Mouse (Mus musculus): ENCODE measurements around the gene Nsun5.

The Nsun5 gene

DNA sequence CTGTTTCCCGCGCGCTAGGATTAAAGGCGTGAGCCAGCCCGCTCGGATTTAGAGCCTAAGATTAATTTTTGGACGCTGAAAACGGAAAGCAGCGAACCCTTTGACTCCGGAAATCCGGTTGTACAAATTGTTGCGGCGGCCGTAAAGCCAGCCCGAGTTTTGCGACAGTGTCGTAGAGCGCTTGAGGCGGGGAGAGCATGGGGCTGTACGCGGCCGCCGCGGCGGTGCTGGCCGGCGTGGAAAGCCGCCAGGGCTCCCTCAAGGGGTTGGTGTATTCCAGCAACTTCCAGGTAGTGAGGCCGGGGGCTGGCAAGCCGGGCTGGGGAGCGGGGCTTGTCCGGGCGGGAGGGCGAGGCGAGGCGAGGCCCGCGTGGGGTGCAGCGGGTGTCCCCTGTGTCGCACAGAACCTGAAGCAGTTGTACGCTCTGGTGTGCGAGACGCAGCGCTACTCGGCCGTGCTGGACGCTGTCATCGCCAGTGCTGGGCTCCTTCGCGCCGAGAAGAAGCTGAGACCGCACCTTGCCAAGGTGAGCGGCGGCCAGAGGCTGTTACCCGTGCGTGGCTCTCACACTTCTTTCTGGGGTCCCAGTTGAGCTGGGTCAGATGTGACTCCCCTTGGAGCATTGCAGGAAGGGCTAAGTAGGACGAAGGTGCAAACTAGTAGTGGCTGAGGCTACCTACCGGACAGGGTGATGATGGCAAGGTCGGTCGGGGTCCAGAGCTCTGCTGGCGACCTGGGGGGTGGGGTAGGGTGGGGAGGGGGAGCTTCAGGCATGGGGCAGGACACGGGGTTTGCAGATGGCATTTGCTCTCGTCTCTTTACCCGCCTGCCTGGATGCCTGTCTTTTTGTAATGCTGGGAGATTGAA lies at the start of gene Nsun5:
Nsun5 (plus strand) TSS at position 167 of the 868 bp plus-strand sequence.
- in situ Hi-C loops (cut with MboI, MseI) = loop anchor here in 1 of 2 experiments (10.0 kb wide), 3 partner anchors 145 to 785 kb away; partner anchors contain the start of gene Rfc2

DNA sequence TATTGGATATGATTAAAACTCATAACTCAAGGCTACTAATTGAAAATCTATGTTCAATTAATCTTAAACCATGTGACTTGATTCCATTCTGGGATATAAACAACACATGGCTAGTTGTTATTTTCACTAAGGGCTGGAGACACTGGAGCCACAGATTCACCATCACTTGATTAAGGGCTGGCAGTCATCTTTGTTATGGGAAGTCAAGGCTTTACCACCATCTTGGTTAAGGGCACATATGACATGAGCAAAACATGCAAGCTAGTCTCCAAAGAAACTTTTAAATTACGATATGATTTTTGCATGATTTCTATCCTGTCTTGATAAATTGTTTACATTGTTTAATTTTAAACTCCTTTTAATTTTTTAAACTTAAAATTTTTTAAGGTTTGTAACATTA lies 47.6 kb upstream of the Nsun5 start:
- in situ Hi-C loops (cut with MboI, MseI) = no loop called here

DNA sequence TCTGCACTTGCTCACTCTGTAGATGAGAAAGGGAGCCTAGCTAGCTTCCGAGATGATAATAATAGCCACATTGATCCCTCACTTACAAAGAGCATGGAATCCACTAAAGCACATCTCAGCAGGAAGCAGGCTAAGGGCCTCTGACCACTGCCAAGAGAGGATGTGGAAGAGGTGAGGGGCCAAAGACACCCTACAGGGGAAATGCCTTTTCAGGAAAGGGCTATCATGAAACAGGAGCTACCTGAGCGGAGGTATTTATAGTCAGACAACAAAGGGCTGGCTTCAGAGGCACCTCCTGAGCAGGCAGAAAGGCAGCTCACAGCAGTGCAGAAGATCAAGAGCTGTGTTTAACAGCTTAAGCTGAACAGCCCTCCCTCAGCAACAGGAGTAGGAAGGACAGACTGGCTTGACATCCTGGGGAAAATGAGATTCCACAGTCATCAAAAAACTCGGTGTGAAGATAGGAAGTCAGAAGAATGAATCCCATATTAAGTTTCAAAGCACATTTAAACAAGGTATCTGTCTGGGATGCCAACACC lies 43.6 kb upstream of the Nsun5 start:
- in situ Hi-C loops (cut with MboI, MseI) = no loop called here

DNA sequence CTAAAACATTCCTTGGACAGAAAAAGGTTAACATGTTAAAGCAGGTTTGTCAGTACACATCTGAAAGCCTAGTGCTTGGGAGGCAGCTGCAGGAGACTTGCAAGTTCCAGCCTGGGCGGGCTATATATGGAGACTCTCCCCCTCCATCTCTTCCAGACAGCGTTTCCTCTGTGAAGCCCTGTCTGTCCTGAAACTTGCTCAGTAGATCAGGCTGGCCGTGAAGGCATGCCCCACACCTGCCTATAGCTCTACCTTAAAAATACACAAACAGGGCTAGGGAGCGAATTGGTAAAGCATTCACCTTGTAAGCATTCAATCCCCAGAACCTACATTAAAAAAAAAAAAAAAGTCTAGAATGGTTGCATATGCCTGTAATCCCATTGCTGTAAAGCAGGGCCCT lies 40.3 kb upstream of the Nsun5 start:
- in situ Hi-C loops (cut with MboI, MseI) = no loop called here

DNA sequence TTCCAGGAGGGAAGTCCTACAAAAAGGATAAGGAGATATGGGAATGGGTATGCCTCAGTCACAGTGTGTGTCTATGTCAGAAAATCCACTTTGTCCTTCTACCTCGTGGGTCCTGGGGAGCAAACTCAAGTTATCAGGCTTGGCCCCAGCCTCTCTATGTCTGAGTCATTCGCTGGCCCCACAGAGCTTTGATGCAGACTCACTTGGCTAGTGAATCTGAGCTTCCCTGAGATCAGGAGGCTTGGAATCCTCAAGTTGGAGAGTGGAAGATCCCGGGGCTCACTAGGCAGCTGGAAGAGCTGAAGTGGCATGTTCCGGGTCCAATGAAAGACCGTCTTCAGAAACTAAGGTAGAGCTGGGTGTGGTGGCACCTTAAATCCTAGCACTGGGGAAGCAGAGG lies 39.6 kb upstream of the Nsun5 start:
- in situ Hi-C loops (cut with MboI, MseI) = no loop called here

- in situ Hi-C loops (cut with MboI, MseI) = no loop called here
These were observed 38.6 kb upstream of the Nsun5 start for GRCm38 (mm10) chr5:135331161-135331560.

GRCm38 (mm10) chr5:135337575-135337974 lies 32.2 kb upstream of the Nsun5 start:
- in situ Hi-C loops (cut with MboI, MseI) = no loop called here

DNA sequence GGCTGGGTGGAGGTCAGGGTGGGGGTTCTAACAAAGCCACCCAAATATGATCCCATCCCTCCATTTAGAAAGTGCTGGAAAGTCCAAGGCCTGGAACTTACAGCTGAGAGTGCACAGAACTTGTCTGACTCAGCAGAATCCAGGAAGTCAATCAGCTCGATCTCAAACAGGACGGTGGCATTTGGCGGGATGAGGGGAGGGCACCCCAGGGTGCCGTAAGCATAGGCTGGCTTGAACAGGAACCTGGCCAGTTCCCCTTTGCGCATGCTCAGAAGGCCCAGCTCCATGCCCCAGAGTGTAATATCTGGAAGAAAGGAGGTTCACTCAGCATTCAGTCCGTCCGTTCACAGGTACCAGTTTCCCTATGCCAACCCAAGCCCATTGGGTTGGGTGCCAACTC lies 23.8 kb upstream of the Nsun5 start:
- in situ Hi-C loops (cut with MboI, MseI) = no loop called here

DNA sequence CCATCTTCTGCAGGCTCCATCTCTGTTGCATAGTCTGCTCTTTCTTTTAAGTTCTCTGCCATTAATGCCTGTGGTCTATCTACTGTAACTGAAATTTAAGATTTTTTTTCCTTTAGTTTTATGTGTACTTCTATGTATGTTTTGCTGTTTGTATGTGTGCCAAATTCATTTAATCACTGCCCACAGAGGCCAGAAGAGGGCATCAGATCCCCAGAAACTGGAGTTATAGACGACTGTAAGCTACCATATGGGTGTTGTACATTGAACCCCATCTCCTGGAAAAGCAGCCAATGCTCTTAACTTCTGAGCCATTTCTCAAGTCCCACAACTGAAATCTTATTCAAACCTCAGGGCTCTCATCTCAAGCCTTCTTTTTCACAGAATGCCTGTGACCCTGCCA lies 23.3 kb upstream of the Nsun5 start:
- in situ Hi-C loops (cut with MboI, MseI) = no loop called here

- in situ Hi-C loops (cut with MboI, MseI) = no loop called here
These were observed 22.2 kb upstream of the Nsun5 start for GRCm38 (mm10) chr5:135347511-135348011.

DNA sequence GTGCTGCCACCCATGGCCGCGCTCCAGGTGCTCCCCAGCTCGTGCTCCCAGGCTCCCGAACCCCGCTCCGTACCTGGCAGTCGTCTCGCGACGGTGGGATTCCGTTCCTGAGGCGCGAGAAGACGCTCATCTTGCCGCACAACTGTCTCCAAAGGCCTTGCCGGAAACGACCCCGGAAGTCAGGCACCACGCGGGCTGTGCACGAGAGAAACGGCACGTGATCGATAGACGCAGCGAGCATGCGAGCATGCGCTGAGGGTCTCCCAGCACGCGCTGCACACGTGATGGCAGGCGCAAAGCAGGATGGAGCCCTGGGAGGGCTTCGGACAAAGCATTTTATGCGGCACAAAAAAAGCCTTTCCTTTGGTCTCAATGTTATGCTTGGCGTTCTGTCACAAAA lies 19.9 kb upstream of the Nsun5 start, which contains the start of gene Fkbp6:
Fkbp6 (minus strand) TSS at position 183 of the 400 bp plus-strand sequence.
- in situ Hi-C loops (cut with MboI, MseI) = no loop called here

DNA sequence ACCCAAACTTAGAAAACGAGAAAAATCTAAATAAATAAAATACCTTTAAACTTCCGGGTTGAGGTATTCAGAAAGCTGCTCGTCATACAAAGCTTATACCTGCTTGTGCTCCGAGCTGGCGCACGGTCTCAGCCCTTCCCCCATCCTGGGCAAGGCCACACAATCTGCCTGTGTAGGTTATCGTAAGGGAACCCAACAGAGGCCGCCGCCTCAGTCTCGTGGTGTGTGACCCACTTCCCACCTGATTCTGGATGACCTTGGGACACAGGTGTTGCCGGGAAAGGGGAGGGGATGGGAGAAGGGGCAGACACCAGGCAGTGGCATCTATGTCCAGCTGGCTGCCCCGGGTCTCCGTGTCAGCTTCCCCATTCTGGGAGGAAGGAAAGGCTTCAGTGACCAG lies 18.1 kb upstream of the Nsun5 start:
- in situ Hi-C loops (cut with MboI, MseI) = no loop called here

DNA sequence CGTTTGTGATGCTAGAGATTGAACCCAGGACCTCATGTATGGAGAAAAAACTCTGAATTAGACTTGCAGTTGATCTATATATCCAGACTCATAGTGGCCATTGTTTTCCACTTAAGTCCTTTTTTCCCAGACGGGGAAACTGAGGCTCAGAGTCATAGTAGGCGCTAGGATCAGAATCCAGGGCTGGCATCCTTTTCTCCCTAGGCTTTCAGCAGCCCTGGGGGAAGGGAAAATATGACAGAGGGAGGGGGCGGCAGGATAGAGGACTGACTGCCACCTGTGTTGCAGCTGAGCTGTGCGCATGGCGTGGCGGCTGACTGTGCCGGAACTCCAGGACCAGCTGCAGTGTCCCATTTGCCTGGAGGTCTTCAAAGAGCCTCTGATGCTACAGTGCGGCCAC lies 16.8 kb upstream of the Nsun5 start, which contains the start of gene Trim50:
Trim50 (plus strand) TSS at position 301 of the 400 bp plus-strand sequence.
- in situ Hi-C loops (cut with MboI, MseI) = no loop called here

DNA sequence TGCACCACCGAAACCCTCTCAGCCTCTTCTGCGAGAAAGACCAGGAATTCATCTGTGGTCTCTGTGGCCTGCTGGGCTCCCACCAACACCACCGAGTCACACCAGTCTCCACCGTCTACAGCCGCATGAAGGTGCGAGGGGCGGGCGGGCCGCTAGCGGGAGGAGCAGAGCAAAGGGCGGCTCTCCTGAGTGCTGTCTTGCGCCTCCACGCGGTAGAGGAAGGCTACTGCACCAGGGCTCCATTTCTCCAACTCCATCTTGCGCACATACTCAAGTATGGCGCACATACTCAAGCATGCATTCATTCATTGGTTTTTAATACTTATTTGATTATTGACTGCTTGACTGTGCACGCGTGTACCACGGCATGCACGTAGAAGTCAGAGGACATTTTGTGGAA lies 16.2 kb upstream of the Nsun5 start:
- in situ Hi-C loops (cut with MboI, MseI) = no loop called here

DNA sequence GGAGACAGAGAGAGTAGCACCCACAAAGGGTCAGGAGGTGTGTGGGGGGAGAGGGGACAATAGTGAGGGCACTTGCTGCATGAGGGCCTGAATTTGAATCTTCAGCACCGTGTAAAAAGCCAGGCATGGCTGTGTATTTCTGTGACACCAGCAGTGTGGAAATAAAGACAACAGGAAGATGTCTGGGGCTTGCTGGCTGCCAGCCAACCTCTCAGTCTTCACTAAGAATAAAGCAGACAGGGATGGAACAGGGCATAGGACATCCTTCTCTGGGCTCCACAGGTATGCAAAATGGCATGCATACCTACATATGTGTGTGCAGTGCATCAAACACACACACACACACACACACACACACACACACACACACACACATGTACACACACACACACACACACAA lies 13.7 kb upstream of the Nsun5 start:
- in situ Hi-C loops (cut with MboI, MseI) = no loop called here

DNA sequence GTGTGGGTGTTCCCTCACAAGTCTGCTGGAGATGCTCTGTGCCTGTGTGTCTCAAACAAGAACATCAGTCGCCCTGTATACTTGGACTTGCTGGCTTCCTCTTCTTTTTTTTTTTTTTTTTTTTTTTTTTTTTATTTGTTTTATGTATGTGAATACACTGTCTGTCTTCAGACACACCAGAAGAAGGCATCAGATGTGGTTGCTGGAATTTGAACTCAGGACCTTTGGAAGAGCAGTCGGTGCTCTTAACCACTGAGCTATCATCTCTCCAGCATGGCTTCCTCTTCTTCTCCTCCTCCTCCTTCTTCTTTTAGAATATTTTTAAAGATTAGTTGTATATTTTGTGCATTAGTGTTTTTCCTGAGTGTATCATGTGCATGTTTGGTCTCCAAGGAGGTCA lies 12.2 kb upstream of the Nsun5 start:
- in situ Hi-C loops (cut with MboI, MseI) = no loop called here

GRCm38 (mm10) chr5:135359772-135360171 lies 10.0 kb upstream of the Nsun5 start:
- in situ Hi-C loops (cut with MboI, MseI) = loop anchor here in 1 of 2 experiments (10.0 kb wide), 2 partner anchors 245 to 775 kb away; partner anchors contain the start of gene Rfc2

DNA sequence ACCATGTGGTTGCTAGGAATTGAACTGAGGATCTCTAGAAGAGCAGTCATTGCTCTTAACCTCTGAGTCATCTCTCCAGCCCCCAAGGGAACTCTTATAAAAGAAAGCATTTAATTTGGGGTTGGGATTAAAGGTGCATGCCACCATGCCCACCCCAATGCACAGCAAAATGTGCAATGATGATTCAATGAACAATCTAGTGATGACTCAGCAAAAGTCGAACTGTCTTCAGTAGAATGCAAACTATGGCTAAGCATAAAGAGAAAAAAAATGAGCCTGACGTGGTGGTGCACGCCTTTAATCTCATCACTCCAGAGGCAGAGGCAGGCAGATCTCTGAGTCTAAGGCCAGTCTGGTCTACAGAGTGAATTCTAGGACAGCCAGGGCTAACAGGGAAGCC lies 7.2 kb upstream of the Nsun5 start:
- in situ Hi-C loops (cut with MboI, MseI) = loop anchor here in 1 of 2 experiments (10.0 kb wide), 2 partner anchors 248 to 778 kb away; partner anchors contain the start of gene Rfc2

- in situ Hi-C loops (cut with MboI, MseI) = loop anchor here in 1 of 2 experiments (10.0 kb wide), 2 partner anchors 249 to 779 kb away; partner anchors contain the start of gene Rfc2
These were observed 6.2 kb upstream of the Nsun5 start for GRCm38 (mm10) chr5:135363540-135363939.

GRCm38 (mm10) chr5:135367841-135368240 lies 1.9 kb upstream of the Nsun5 start:
- in situ Hi-C loops (cut with MboI, MseI) = loop anchor here in 1 of 2 experiments (10.0 kb wide), 2 partner anchors 253 to 783 kb away; partner anchors contain the start of gene Rfc2

DNA sequence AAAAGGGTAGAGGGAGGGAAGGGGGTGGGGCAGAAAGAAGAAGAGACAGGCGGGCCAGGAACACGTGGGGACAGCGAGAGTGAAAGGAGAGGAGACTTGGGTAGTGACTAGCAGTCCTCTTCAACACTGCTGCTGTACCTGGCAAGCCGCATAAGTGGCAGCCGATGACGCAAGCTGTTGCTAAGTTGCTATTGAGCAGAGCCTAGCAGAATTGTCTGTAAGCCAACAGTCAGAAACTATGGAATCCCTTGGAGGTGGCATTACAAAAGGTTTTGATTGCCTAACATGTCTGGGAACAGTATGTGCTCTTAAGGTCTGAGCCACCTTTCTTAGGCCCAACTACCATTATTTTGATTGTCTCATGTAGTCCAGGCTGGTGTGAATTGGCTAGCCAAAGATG lies 1.4 kb upstream of the Nsun5 start:
- in situ Hi-C loops (cut with MboI, MseI) = loop anchor here in 1 of 2 experiments (10.0 kb wide), 2 partner anchors 254 to 784 kb away; partner anchors contain the start of gene Rfc2

- in situ Hi-C loops (cut with MboI, MseI) = loop anchor here in 1 of 2 experiments (10.0 kb wide), 2 partner anchors 254 to 784 kb away; partner anchors contain the start of gene Rfc2
These were observed 557 bp upstream of the Nsun5 start for GRCm38 (mm10) chr5:135369196-135369595.

Data from T-helper 17 cell (primary cell).